Mouse (Mus musculus): ENCODE measurements around the gene Adgrg6. TPM values are rescaled to one million over a fixed set of nuclear protein-coding genes. Genes with fewer than 3 reads are reported as not detected.

The Adgrg6 gene
- total RNA-seq, 1 experiment: 2.7 TPM

GRCm38 (mm10) chr10:14527765-14528164 lies 17.7 kb downstream of the Adgrg6 start:
- no peak for DNase-seq (ENCODE audit: low read depth, low spot score)
- no peak overlapping the region for H3K27ac ChIP-seq (ENCODE audit: insufficient read depth, low read depth, low read length, poor library complexity, severe bottlenecking)
- no peaks in the 10 kb centered on the region for H3K9me3 ChIP-seq (ENCODE audit: control insufficient read depth, insufficient read depth, low read depth, low read length)
- in situ Hi-C loops (cut with MboI; ENCODE audit: low sequenced_read_pairs in 2 of 2, unreplicated experiment in 2 of 2): no loop called here
- TF ChIP-seq CHD2 (IDR thresholded peaks at IDR 0.05; ENCODE audit: low read depth, low read length) (no peak), HCFC1 (IDR thresholded peaks at IDR 0.05; ENCODE audit: borderline replicate concordance, insufficient read depth, low read length) (no peak), MAFK (IDR thresholded peaks at IDR 0.05; ENCODE audit: insufficient read depth, low read depth, low read length) (no peak), ZC3H11A (IDR thresholded peaks at IDR 0.05; ENCODE audit: borderline replicate concordance, low read depth, low read length) (no peak), ZNF384 (IDR thresholded peaks at IDR 0.05; ENCODE audit: low read depth, low read length) (no peak)
- H3K36me3 ChIP-seq (ENCODE audit: control insufficient read depth, insufficient read depth, low read length, poor library complexity, severe bottlenecking): no peaks in the 10 kb centered on the region
- no peak overlapping the region for H3K4me3 ChIP-seq (ENCODE audit: insufficient read depth in 1 of 2, low read depth in 1 of 2, low read length in 2 of 2, poor library complexity in 1 of 2, severe bottlenecking in 1 of 2)
- no peak overlapping the region for H3K9ac ChIP-seq (ENCODE audit: insufficient read depth, low read depth, low read length, poor library complexity, severe bottlenecking)
- H3K4me1 ChIP-seq (ENCODE audit: control insufficient read depth in 2 of 2, insufficient read depth in 2 of 2, low read length in 2 of 2, poor library complexity in 1 of 2): no peaks in the 10 kb centered on the region

- H3K27ac ChIP-seq (ENCODE audit: insufficient read depth, low read depth, low read length, poor library complexity, severe bottlenecking): no peak overlapping the region
- H3K4me3 ChIP-seq (ENCODE audit: insufficient read depth in 1 of 2, low read depth in 1 of 2, low read length in 2 of 2, poor library complexity in 1 of 2, severe bottlenecking in 1 of 2): no peak overlapping the region
- H3K9ac ChIP-seq (ENCODE audit: insufficient read depth, low read depth, low read length, poor library complexity, severe bottlenecking): no peak overlapping the region
- H3K36me3 ChIP-seq (ENCODE audit: control insufficient read depth, insufficient read depth, low read length, poor library complexity, severe bottlenecking): no peaks in the 10 kb centered on the region
- no peaks in the 10 kb centered on the region for H3K4me1 ChIP-seq (ENCODE audit: control insufficient read depth in 2 of 2, insufficient read depth in 2 of 2, low read length in 2 of 2, poor library complexity in 1 of 2)
- no peak for TF ChIP-seq CHD2 (IDR thresholded peaks at IDR 0.05; ENCODE audit: low read depth, low read length)
- no peak for TF ChIP-seq ZC3H11A (IDR thresholded peaks at IDR 0.05; ENCODE audit: borderline replicate concordance, low read depth, low read length)
- TF ChIP-seq MAFK (IDR thresholded peaks at IDR 0.05; ENCODE audit: insufficient read depth, low read depth, low read length): no peak
- TF ChIP-seq HCFC1 (IDR thresholded peaks at IDR 0.05; ENCODE audit: borderline replicate concordance, insufficient read depth, low read length): no peak
- TF ChIP-seq ZNF384 (IDR thresholded peaks at IDR 0.05; ENCODE audit: low read depth, low read length): no peak
- no peaks in the 10 kb centered on the region for H3K9me3 ChIP-seq (ENCODE audit: control insufficient read depth, insufficient read depth, low read depth, low read length)
- in situ Hi-C loops (cut with MboI; ENCODE audit: low sequenced_read_pairs in 2 of 2, unreplicated experiment in 2 of 2): no loop called here
- DNase-seq (ENCODE audit: low read depth, low spot score): no peak
Observed at GRCm38 (mm10) chr10:14522729-14523128, 22.7 kb downstream of the Adgrg6 start.

- DNase-seq (ENCODE audit: low read depth, low spot score): no peak
- no peaks in the 10 kb centered on the region for H3K9me3 ChIP-seq (ENCODE audit: control insufficient read depth, insufficient read depth, low read depth, low read length)
- TF ChIP-seq CHD2 (IDR thresholded peaks at IDR 0.05; ENCODE audit: low read depth, low read length) (no peak), HCFC1 (IDR thresholded peaks at IDR 0.05; ENCODE audit: borderline replicate concordance, insufficient read depth, low read length) (no peak), MAFK (IDR thresholded peaks at IDR 0.05; ENCODE audit: insufficient read depth, low read depth, low read length) (no peak), ZNF384 (IDR thresholded peaks at IDR 0.05; ENCODE audit: low read depth, low read length) (no peak), ZC3H11A (IDR thresholded peaks at IDR 0.05; ENCODE audit: borderline replicate concordance, low read depth, low read length) (no peak)
- H3K4me1 ChIP-seq (ENCODE audit: control insufficient read depth in 2 of 2, insufficient read depth in 2 of 2, low read length in 2 of 2, poor library complexity in 1 of 2): no peaks in the 10 kb centered on the region
- no peaks in the 10 kb centered on the region for H3K36me3 ChIP-seq (ENCODE audit: control insufficient read depth, insufficient read depth, low read length, poor library complexity, severe bottlenecking)
- in situ Hi-C loops (cut with MboI; ENCODE audit: low sequenced_read_pairs in 2 of 2, unreplicated experiment in 2 of 2): no loop called here
- H3K9ac ChIP-seq (ENCODE audit: insufficient read depth, low read depth, low read length, poor library complexity, severe bottlenecking): no peak overlapping the region
- H3K4me3 ChIP-seq (ENCODE audit: insufficient read depth in 1 of 2, low read depth in 1 of 2, low read length in 2 of 2, poor library complexity in 1 of 2, severe bottlenecking in 1 of 2): no peak overlapping the region
- H3K27ac ChIP-seq (ENCODE audit: insufficient read depth, low read depth, low read length, poor library complexity, severe bottlenecking): no peak overlapping the region
Observed at GRCm38 (mm10) chr10:14520912-14521675, 24.4 kb downstream of the Adgrg6 start.

GRCm38 (mm10) chr10:14517909-14518308 lies 27.6 kb downstream of the Adgrg6 start:
- in situ Hi-C loops (cut with MboI; ENCODE audit: low sequenced_read_pairs in 2 of 2, unreplicated experiment in 2 of 2): no loop called here
- no peak for DNase-seq (ENCODE audit: low read depth, low spot score)

More at GRCm38 (mm10) chr10:14517909-14518308, 27.6 kb downstream of the Adgrg6 start:
- no peak overlapping the region for H3K9ac ChIP-seq (ENCODE audit: insufficient read depth, low read depth, low read length, poor library complexity, severe bottlenecking)
- TF ChIP-seq CHD2 (IDR thresholded peaks at IDR 0.05; ENCODE audit: low read depth, low read length) (no peak), HCFC1 (IDR thresholded peaks at IDR 0.05; ENCODE audit: borderline replicate concordance, insufficient read depth, low read length) (no peak), MAFK (IDR thresholded peaks at IDR 0.05; ENCODE audit: insufficient read depth, low read depth, low read length) (no peak), ZC3H11A (IDR thresholded peaks at IDR 0.05; ENCODE audit: borderline replicate concordance, low read depth, low read length) (no peak), ZNF384 (IDR thresholded peaks at IDR 0.05; ENCODE audit: low read depth, low read length) (no peak)
- no peaks in the 10 kb centered on the region for H3K36me3 ChIP-seq (ENCODE audit: control insufficient read depth, insufficient read depth, low read length, poor library complexity, severe bottlenecking)
- H3K9me3 ChIP-seq (ENCODE audit: control insufficient read depth, insufficient read depth, low read depth, low read length): no peaks in the 10 kb centered on the region
- no peak overlapping the region for H3K4me3 ChIP-seq (ENCODE audit: insufficient read depth in 1 of 2, low read depth in 1 of 2, low read length in 2 of 2, poor library complexity in 1 of 2, severe bottlenecking in 1 of 2)
- no peak overlapping the region for H3K27ac ChIP-seq (ENCODE audit: insufficient read depth, low read depth, low read length, poor library complexity, severe bottlenecking)
- H3K4me1 ChIP-seq (ENCODE audit: control insufficient read depth in 2 of 2, insufficient read depth in 2 of 2, low read length in 2 of 2, poor library complexity in 1 of 2): no peaks in the 10 kb centered on the region
